Mouse (Mus musculus): Measurements from ENCODE around the gene Galntl5. TPM values are rescaled to one million over a fixed set of nuclear protein-coding genes. Genes with fewer than 3 reads are reported as not detected.
"Not testable (repeated sequence)": the region's sequence is repeated elsewhere in the genome, so short reads cannot be mapped to it uniquely, and the experiment has no call there.

Gene Galntl5
- total RNA-seq, 2 experiments from 2014 or later, result not detected

DNA sequence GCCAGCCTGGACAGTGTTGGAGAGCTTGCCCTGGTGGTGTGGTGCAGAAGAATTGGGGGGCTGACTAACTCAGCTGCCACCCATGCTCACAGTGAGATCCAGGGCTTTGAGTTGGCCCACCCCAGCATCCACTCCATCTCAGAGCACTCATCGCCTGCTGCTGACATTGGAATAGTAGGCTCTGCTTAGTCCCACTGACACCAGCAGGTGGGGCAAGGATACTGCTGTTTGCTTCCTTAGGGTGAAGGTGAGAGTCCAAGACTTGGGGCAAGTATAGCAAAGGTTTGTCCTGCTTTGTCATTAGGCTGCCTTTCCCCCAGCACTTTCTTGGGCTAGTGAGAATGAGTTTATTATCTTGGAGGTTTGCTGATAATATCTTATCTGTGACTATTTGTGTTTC, 7.5 kb downstream of the Galntl5 start:
- DNase-seq, result peak; percentile 14 to 33
- intact Hi-C loops (cut with DNase I), result no loop called here

DNA sequence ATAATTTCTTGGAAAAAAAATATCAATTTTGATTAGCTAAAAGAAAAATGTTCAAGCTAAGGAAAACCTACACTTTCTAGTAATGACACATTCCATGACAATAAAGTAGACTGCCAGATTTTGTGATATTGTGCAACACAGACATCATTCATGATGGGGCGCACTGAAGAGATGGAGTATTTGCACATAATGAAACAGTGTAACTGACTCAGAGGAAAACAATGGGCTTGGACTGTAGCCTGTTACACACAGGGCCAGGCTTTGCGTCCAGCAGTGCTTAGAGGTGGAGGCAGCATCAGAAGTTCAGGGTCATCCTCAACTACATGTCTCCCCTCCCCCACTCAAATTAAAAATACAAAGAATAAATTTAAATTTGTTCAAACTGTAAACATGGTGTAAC, 9.3 kb downstream of the Galntl5 start:
- DNase-seq, result no peak
- intact Hi-C loops (cut with DNase I), result no loop called here

DNA sequence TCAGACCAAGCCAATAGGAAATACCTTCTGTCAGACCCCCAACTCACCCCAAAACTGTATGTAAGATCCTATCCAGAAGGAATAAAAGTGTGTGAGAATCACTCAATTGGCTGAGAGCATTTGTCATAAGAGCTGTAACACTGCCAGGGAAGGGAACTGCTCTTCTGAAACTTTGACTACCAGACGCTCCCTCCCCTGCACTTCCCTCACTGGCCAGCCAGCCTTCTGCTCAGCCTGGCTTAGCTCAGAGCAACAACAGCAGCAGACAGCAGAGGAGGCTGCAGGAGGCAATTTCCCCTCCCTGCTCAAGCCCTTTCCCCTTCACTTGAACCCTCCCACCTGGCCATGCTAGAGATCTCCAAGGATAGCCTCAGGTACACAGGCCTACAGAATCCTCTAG, 30.6 kb downstream of the Galntl5 start:
- DNase-seq, result no peak
- intact Hi-C loops (cut with DNase I), result no loop called here

DNA sequence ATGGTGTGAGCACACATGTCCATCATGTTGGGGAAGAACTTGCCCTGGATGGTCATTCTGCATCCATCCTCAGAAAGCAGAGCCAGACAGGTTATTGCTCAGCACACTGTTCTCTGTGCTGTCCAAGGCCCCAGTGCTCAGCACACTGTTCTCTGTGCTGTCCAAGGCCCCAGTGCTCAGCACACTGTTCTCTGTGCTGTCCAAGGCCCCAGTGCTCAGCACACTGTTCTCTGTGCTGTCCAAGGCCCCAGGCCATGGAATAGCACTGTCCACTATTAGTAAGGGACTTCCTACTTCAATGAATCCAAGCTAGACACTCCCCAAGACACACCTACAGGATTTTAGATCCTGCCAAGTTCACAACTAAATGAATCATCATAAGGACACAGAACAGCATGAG, 32.0 kb downstream of the Galntl5 start:
- intact Hi-C loops (cut with DNase I); DNase-seq: not testable (repeated sequence)

DNA sequence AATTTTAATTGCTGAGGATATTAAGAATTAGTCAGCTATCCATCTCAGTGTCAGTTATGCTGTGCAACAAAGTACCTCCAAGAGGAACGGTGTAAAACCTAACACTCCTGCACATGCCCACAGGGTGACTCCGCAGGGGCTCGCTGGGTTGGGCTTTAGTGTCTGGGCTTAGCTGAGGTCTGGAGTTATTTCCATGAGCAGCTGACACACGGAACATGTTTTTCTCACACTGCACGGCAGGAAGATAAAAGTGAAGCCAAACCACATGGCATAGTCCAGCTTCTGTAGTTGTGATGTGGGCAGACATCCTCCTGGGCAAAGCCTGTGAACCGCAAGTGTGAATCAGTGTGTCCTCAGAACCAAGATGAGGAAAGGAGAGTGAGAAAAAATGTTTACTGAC, 33.7 kb downstream of the Galntl5 start:
- DNase-seq, result no peak
- intact Hi-C loops (cut with DNase I), result no loop called here

DNA sequence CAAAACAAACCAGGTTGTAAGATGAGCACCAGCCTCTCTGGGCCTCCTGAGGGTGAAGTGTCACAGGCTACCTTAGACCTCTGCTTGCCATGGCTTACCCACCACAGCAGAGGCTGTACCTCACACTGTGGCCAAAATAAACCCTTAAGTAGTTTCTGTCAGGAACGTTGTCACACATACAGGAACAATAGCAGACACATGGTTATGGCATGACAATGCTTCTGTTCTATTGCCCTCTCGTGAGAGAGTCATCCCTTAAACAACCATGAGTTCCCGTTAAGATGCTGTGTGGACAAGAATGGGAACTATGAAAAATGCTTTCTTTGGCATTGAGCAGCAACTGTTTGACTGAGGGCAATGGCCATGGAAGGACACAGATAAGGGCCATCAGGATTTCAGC, 40.3 kb downstream of the Galntl5 start, which contains the start of gene Galnt11:
TSS of gene Galnt11 (plus strand) at position 301 of the 400 bp plus-strand sequence.
- DNase-seq, result no peak
- intact Hi-C loops (cut with DNase I), result no loop called here

DNA sequence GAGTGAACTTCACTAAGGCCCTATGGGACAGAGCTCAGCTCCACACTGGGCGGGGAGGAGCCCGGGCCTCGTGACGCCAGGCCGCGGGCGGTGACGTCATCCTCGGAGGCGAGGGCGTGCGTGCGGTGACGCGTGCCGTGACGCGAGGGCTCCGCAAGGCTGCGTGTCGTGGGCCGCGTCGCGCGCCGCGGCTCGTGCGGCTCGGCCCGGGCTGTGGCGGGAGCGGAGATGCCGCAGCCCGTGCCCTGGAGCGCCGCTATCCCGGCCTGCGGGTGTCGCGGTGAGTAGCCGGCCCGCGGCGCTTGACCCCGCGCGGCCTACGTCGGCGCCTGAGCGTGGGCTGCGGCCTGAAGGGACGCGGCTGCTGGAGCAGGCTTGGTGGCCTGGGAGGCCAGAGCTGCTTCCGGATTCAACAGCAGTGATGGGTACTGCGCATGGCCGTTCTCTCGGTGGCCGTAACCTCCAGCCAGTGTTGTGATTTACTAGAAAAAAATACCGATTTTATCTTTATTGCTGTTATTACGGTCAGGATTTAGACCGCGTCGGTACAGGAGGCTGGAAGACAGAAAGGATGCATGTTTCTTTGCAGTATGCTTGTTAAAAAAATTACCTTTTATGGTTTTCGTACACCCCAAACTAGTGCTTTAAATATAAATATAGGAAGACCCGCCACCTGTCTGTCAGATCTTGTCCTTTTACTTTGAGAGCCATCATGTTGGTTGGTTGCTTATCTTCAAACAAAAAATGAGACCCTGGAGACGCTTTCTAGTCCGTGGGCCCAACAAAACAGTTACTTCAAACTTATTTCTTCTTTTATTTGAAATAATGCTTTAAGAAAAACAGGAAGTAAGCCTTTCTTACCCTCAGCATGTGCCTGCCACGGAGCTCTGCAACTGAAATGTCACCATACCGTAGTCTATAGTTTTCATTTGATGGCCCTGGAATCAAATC, 41.8 kb downstream of the Galntl5 start, which contains the start of gene E130116L18Rik:
TSS of gene E130116L18Rik (minus strand) at position 402 of the 951 bp plus-strand sequence.
- DNase-seq, result peak; percentile 92 to 94
- intact Hi-C loops (cut with DNase I), result no loop called here

DNA sequence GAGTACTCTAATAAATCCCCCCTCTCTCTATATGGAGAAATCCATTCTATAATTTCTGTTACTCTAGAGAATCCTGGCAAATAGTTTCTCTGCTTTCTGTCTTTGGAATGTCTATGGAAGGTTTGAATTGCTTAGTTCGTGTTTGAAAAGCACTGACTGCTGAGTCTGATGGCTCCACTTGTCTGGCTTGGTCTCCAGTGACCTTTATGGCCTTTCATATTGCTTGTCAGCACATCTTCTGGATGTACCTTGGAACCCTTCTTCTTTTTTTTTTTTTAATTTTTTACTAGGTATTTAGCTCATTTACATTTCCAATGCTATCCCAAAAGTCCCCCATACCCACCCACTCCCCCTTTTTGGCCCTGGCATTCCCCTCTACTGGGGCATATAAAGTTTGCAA, 43.1 kb downstream of the Galntl5 start:
- intact Hi-C loops (cut with DNase I); DNase-seq: not testable (repeated sequence)

DNA sequence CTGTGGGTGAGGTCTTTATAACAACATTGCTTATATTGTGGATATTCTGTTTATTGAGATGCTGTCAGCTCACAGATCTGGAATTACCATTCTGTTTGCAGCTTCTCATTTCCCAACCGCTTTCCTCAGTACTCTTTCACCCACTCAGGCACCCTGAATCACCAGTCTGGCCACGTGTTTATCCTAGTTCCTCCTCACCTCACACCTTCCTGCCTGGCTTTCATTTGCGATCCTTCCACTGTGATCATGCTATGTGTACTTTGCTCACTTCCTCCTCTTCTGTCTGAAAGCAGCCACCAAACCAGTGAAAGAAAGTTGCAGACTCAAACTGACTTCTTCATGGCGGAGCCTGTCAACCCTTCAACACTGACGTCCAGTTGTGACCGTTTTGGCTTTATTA, 61.8 kb downstream of the Galntl5 start:
- DNase-seq, result no peak
- intact Hi-C loops (cut with DNase I), result no loop called here

DNA sequence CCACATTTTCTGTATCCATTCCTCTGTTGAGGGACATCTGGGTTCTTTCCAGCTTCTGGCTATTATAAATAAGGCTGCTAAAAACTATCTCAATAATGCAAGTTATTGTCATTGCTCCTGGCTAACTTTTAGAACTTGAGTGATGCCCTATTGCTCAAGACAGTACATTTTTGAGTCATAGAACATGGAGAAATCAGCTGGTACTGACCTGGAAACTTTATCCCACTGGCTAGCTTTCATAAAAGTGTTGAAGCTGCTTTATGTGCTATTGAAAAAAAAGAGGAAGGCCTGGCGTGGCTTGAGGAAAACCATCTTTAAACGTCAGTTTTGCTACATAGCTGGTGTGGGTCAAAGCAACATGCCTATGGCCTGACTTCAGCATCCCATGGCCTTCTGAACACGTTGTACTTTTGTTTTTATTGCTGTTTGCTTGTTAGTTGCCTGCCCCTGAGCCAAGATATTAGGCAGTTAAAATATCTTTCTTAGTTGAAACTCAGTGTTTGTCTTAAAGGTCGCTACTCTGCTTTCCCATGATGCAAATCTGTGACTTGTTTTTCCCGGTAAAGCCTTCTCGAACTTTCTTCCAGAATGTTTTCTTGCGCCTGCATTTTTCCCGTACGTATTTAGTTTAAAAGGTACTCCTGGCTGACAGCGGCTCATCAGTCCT, 64.7 kb downstream of the Galntl5 start:
- intact Hi-C loops (cut with DNase I), result no loop called here
- no peak for DNase-seq

DNA sequence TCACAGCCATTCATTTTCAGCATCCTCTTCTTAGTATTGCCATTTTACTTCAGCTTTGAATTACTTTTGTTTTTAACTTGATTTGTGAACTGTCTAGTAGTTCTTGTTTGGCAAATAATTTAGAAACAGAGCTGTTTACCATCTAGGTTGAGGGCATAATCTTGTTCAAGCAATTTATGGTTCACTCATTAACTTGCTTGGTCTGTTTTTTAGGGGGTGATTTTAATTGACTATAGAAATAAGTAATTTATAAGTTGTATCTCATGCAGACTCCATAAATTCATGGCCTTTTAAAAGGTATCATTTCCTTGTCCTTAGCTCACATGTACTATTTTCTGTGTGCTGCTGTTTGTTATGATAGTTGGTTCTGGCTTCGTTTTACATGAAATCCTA, 65.2 kb downstream of the Galntl5 start:
- no peak for DNase-seq
- intact Hi-C loops (cut with DNase I), result no loop called here

DNA sequence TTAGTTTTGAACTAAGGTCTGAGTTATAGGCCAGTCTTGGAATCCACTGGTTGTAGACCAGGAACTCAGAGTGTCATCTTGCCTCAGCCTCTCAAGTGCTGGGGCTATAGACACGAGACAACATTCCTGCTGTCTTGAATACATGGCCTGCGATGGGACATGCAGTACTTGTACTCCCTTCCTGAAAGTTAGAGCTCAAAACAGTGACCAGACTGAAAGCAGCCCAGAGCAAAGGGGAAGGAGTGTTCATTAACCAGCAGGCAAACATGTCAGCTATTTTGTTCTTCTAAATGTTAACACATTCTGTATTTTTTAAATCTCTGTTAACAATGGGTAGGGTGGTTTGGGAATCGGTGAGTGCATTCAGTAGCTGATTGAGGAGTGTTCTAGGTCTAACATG, 65.8 kb downstream of the Galntl5 start:
- DNase-seq, result no peak
- intact Hi-C loops (cut with DNase I), result no loop called here

DNA sequence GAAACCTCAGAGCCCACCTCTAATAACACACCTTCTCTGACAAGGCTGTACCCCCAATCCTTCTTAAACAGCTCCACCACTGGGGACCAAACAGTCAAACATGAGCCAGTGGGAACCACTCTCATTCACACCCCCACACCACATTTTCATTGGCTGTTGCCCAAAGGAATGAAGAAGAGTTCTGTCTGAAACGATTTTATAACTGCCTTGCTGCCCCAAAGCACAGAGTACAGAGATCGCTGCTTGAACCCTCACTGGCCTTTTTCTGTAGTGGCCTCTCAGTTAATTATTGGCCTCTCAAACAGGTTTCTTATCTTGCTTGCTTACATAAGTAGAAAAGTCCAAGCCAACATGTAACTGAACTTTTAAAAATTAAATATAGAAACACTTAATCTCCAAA, 71.2 kb downstream of the Galntl5 start:
- intact Hi-C loops (cut with DNase I), result no loop called here
- DNase-seq, result no peak

DNA sequence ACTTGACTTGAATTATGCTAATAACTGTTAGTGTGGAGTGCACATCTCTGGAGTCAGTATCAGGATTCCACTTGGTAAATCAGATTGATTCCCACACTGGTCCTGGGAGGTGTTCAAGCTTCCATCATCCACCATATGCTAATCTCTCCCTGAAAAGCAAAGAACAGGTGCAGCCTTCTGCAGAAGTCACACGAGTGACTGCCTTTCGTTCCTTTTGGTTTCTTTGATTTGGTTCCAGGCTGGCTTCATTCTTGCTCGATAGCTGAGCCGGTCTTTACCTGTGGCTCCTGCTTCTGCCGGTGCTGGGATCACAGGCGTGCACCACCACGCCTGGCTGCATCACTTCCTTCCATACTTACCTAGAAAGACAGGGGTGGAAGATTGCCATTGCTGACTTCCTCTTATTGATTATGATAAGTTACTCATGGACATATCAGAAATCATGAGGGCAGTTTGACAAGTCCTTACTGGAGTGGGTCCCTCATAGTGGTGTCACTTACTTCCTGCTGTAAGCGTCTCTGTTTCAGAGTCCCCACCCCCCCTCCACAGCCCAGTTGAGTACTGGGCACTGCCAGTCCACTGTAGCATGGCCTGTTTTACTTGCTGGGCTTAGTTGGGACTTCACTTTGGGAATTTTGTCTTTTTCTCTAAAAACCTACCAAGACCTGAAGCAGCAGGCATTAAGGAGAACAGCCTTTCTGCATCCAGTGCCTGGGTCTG, 71.7 kb downstream of the Galntl5 start:
- intact Hi-C loops (cut with DNase I), result no loop called here
- DNase-seq, result no peak

DNA sequence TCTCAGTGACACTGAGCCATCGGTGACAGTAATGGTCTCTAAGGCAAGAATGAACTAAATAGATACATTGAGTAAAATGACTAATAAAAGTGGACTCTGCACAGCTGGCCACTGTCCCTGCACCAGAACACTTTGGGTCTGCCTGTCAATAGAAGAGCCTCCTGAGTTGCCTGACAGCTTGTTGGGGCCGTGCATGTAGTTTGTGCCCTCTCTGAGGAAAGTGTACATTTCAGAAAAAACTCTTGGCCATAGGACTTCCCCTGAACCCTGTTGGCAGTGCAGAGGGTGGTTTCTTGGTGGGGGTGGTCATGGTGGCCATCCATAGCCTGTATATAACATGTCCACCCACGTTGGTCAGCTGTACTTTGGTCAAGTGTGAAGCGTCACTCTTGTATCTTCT, 73.2 kb downstream of the Galntl5 start:
- intact Hi-C loops (cut with DNase I), result no loop called here

DNA sequence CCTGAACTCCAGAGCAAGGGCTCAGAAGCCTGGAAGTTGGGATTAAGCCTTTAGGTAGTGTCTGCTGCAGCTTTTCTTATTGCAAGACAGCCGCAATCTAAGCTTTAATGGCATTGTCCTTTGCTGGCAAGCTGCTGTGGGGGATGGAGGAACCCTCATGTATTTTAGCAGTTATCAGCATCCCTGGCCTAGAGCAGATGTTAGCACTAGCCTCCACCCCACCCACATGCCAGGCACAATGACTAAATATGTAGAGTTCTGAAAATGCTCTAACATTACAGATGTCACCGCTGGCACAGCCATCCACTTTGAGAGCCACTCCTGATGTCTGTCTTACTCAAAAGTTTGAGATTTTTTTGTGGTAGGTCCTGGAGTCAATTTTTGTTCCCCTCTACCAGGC, 75.4 kb downstream of the Galntl5 start:
- intact Hi-C loops (cut with DNase I), result no loop called here
- no peak for DNase-seq

More for the DNA sequence above, 73.2 kb downstream of the Galntl5 start:
- DNase-seq, result no peak

DNA sequence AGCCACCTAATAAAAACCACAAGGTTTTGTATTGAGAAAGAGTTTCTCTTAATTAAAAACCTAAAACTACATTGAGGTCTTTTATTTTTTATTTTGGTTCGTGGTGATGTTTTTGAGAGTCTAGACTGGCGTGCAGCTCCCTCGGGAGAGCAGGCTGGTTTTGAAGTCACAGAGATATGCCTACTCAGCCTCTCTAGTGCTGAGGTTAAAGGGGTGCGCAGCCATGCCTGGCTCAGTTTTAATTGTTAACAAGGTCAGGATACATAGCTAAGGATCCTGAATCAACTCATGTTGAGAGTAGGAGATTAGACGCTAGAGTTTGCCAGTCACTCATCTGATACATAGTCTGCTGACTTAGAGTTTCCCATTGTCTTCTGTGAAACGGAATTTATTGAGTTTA, 80.2 kb downstream of the Galntl5 start:
- intact Hi-C loops (cut with DNase I), result no loop called here
- DNase-seq, result no peak

DNA sequence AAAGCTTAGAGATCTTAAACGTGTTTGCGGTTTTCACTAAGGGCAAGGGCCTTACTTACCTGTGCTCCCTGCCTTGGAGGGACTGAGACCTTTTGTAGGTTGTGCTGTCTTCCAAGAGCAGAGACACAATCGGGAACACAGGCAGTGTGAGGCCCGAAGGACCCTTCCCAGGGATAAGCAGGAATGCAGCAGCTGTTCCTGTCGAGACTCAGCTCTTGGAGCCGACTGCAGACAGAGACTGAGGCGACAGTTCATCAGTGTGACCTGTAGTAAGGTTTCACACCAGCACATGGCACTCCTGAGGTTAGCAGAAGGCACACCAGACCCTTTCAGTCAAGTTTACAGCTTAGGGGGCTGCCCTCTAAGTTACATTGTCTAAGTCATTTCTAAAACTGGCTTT, 81.0 kb downstream of the Galntl5 start:
- DNase-seq, result no peak
- intact Hi-C loops (cut with DNase I), result no loop called here

DNA sequence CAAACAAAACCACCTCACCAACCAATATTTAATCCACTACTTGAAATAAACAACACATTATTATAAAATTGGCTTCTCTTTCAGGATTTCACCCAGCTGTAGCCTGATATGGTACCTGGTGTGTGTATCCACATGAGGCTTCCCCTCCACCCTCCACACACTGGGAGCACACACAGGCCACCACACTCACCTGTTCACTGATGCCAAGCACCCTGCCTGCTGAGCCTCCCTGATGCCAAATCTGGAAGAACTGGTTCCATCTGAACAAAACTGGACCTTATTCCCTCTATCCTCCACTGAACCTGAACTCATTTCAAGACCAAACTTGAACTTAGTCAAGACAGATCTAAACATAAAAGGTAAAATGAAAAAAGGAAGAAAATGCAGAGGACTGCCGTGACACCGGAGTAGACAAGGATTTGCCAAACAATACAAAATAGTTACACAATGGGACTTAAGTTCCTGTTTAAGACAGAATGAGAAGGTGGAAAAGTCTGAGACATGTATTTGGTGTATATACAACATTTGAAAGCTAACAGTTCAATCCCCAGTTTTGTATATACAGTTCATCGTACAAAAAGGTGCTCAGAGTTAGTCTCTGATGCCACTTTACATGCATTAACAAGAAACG, 87.1 kb downstream of the Galntl5 start:
- no peak for DNase-seq
- intact Hi-C loops (cut with DNase I), result no loop called here

Measured in heart, postnatal 14 days (tissue).